Mouse (Mus musculus) limb, embryonic 13.5 days (tissue): ENCODE measurements around the gene Prss16. TPM values are rescaled to one million over a fixed set of nuclear protein-coding genes. Genes with fewer than 3 reads are reported as not detected.
A peak's percentile ranks its signal among the peaks of the same experiment; 100 is the strongest.

Experiments used
- ATAC-seq: fragments of 200-750 bp; cut with Nextera tagmentation; 2 replicates; pipeline ENCODE4 v1.8.0; 2017; ENCODE audit warnings: low read depth, moderate number of reproducible peaks, moderate TSS enrichment; ENCODE audit not compliant: low FRiP score
- H3K27ac ChIP-seq: fragments of 300-500 bp; sonication (generic); 2 replicates; pipeline ENCODE4 v1.5.1; 2015; ENCODE audit warnings: inconsistent platforms, mild to moderate bottlenecking, moderate library complexity
- H3K27me3 ChIP-seq: fragments of 300-500 bp; sonication (generic); 2 replicates; pipeline ENCODE4 v1.6.1; 2015; ENCODE audit warnings: mild to moderate bottlenecking, inconsistent platforms
- H3K36me3 ChIP-seq: fragments of 300-500 bp; sonication (generic); 2 replicates; pipeline ENCODE4 v1.6.1; 2015; ENCODE audit warnings: inconsistent platforms, mild to moderate bottlenecking, moderate library complexity
- H3K4me1 ChIP-seq: fragments of 300-500 bp; sonication (generic); 2 replicates; pipeline ENCODE4 v1.6.1; 2015; ENCODE audit warnings: inconsistent platforms
- H3K4me2 ChIP-seq: fragments of 300-500 bp; sonication (generic); replicated peaks from 2 replicates; pipeline ENCODE4 v1.6.1; 2015; ENCODE audit warnings: inconsistent platforms, mild to moderate bottlenecking, moderate library complexity
- H3K4me3 ChIP-seq: fragments of 300-500 bp; sonication (generic); 2 replicates; pipeline ENCODE4 v1.5.1; 2015; ENCODE audit warnings: moderate library complexity, mild to moderate bottlenecking, inconsistent platforms
- H3K9ac ChIP-seq: fragments of 300-500 bp; sonication (generic); 2 replicates; pipeline ENCODE4 v1.6.1; 2015; ENCODE audit warnings: mild to moderate bottlenecking, inconsistent platforms
- H3K9me3 ChIP-seq: fragments of 300-500 bp; sonication (generic); 2 replicates; pipeline ENCODE4 v1.6.1; 2016; ENCODE audit warnings: inconsistent platforms
- WGBS: fragments of 180-500 bp; shearing (Covaris S2); methylation state at CpG from one replicate; pipeline ENCODE4 v1.1.7; 2015; 5-methylcytosine and 5-hydroxymethylcytosine counted together
- polyA plus RNA-seq: library from polyadenylated mRNA; unstranded; fragments of >200 nt; fragmentation: Nextera tagmentation; extraction: Ambion mirVana; gene quantifications from 2 replicates; pipeline ENCODE4 v1.2.1, GENCODE M21; 2015

Gene Prss16
- polyA plus RNA-seq, 1 experiment from 2014 or later: 0.98 TPM

DNA sequence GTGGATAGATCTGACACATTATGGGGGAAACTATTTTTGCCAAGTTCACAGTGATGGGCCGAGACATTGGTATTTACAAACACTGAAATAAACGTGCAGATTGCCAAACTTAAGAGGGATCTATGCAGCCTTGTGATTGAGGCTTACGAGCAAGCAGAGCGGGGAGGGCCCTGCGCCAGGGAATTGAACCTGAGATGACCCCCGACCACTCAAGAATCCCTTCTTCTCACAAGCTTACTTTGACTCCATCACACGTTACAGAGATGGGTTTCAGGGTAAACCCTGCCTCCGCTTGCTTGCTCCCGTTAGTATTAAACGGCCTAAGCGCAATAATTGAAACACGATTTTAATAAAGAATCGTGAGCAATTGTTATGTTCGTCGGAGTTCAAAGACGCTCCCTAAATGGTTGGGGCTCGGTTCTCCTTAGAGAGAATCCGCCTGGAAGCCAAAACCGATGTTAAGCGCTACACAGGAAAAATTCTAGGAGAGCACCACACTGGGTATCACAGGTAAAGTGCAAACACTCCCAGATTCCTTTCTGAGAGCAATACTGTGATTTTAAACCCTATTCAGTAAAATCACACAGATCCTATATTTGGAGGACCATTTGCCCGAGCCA is 12.2 kb downstream of the Prss16 start:
- 1% methylated on average over 21 of the region's 21 CpGs for WGBS
- Histone ChIP-seq H3K27ac (no peak overlapping the region), H3K4me3 (peak overlapping the region; percentile 24), H3K36me3 (no peaks in the 10 kb centered on the region), H3K9me3 (no peaks in the 10 kb centered on the region), H3K4me2 (peak overlapping the region; percentile 52), H3K4me1 (peaks cover 8% of the 10 kb centered on the region), H3K9ac (no peak overlapping the region), H3K27me3 (peaks cover 89% of the 10 kb centered on the region)
- no peak for ATAC-seq

DNA sequence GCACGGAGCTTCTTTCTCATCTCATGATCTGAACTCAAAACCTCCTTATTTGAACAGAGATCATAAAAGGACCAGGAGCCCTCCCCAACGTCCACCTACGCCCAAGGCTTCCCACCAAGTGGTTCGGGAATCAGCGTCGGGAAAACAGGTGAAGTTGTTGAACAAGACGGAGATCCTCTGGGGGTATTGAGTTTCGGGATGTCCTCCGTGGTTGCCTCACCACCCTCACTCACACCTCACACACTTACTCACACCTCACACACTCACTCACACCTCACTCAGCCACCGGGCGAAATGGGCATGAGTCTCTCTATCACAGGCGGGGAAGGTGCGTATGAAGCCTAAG is 12.7 kb downstream of the Prss16 start:
- ATAC-seq: no peak
- 1% methylated on average over 13 of the region's 13 CpGs for WGBS
- Histone ChIP-seq H3K36me3 (no peaks in the 10 kb centered on the region), H3K9ac (no peak overlapping the region), H3K9me3 (no peaks in the 10 kb centered on the region), H3K4me2 (peak overlapping the region; percentile 52), H3K27me3 (peaks cover 84% of the 10 kb centered on the region), H3K27ac (no peak overlapping the region), H3K4me1 (peaks cover 8% of the 10 kb centered on the region), H3K4me3 (peak overlapping the region; percentile 24)

DNA sequence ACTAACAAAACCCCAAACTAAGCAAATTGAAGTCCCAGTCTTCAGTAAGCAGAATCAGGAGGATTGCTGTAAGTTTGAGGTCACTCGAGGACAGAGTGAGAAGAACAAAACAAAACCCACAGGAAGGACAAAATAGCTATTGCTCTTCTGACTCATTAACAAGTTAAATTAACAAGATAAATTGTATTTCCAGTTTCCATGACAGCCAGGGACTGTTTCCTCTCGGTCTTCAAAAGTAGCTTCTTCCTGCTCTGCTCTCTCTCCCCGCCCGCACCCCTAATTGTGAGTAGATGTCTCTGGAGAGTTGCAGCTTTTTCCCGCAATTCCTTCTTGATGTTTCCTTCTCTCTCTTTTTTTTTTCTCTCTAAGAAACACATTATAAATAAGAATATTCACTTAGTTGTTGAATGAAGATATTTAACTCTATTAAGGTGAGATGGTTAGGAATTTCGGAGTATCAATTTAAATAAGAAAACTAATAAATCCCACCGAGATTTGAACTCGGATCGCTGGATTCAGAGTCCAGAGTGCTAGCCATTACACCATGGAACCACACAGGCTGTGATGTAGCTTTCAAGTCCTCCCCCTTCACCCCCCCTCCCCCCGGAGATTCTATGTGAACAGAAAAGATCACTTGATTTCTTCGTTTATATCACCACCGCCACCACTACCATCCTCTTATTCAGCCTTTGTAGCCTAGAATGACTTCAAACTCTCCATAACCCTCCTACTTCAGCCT is 13.3 kb downstream of the Prss16 start:
- ATAC-seq: no peak
- Histone ChIP-seq H3K4me1 (peaks cover 8% of the 10 kb centered on the region), H3K36me3 (no peaks in the 10 kb centered on the region), H3K9me3 (no peaks in the 10 kb centered on the region), H3K9ac (no peak overlapping the region), H3K27me3 (peaks cover 82% of the 10 kb centered on the region), H3K27ac (no peak overlapping the region), H3K4me2 (peak overlapping the region; percentile 57), H3K4me3 (peak overlapping the region; percentile 35)
- WGBS: 2% methylated on average over 12 of the region's 12 CpGs

DNA sequence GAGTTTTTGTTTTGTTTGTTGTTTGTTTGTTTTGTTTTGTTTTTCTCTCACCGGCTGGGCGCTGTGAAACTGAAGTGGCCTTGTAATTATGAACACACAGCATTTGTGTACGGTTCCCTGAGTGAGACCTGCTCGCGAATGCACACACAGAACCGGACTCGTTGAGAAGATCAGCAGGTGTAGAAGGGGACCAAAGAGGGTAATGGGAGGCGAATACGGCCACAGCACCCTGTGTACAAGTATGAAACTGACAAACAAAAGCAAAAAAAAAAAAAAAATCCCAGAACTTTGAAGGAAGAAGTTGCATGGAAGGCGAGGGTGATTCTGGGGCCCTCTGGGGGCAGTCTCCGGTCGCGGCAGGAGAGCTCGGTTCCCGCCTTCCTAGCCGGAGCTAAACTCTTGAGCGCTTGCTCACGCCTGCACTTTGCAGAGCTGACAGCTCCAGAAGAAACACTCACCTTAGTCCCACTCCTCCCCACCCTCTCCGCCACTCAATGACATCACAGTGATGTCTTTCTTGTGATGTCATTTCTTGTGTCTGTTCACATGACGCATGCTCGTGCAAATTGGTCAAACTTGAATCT is 14.1 kb downstream of the Prss16 start:
- Histone ChIP-seq H3K4me2 (peak overlapping the region; percentile 57), H3K36me3 (no peaks in the 10 kb centered on the region), H3K9me3 (peaks cover 2% of the 10 kb centered on the region; the same call in 1 of the 2 replicates), H3K27ac (no peak overlapping the region), H3K27me3 (peaks cover 74% of the 10 kb centered on the region), H3K9ac (no peak overlapping the region), H3K4me1 (peaks cover 8% of the 10 kb centered on the region), H3K4me3 (peak overlapping the region; percentile 35)
- WGBS: under 1% methylated on average over 20 of the region's 21 CpGs
- no peak; the same call in 1 of the 2 replicates for ATAC-seq

DNA sequence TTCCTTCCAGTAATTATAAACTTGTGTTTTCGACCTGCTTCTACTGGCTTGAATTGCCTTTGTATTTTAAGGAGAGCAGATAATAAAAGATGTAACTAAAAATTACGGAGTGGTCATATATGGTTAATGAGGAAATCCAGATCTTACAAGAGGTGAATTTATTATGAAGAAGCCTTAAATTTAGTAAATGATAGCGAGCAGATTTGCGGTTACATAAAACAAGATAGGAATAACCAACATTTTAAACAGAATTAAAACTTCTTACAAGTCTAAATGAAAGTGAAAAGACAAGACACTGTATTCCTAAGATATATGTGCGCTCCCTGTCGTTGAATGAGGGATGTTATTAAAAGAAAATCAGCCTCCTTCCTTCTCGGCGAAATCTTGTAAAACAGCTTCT is 14.6 kb downstream of the Prss16 start:
- peaks cover 69% of the 10 kb centered on the region for H3K27me3 ChIP-seq
- ATAC-seq: no peak
- H3K36me3 ChIP-seq: no peaks in the 10 kb centered on the region
- peaks cover 2% of the 10 kb centered on the region; the same call in 1 of the 2 replicates for H3K9me3 ChIP-seq
- H3K4me1 ChIP-seq: peaks cover 8% of the 10 kb centered on the region
- peak overlapping the region; percentile 57 for H3K4me2 ChIP-seq
- H3K9ac ChIP-seq: no peak overlapping the region
- WGBS: 3% methylated on average over 8 of the region's 8 CpGs
- peak overlapping the region; percentile 35 for H3K4me3 ChIP-seq
- H3K27ac ChIP-seq: no peak overlapping the region

DNA sequence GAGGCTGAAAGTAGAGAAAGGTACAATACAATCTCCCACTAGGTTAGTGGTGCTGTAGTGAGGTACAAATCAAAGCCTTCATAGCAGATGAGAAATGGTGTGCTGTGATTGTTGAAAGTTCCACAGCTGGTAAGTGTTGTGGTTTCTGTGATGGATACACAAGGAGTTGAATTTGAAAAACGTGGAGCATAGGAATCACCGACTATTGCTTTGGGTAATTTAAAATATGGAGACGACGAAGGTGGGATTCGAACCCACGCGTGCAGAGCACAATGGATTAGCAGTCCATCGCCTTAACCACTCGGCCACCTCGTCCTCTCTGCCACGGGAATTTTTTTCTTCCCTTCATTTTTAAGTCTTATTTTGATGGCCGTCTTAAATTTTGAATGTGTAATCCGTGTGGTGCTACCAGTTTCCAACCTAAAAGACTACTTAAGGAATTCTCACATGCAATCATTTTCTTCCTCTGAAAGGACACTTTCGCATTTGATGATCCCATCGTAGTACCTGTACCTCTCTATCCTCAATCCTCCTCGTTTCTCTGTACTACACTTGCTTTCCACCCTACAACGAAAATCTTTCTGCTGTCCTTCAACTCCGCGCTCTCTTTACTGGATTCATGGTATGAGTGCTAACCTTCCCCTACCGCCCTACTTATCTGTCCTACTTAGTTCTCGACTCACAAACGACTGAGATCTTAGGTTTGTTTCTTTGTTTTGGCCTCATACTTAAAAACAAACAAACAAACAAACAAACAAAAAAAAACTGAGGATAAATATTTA is 15.4 kb downstream of the Prss16 start:
- H3K9ac ChIP-seq: no peak overlapping the region
- WGBS: 1% methylated on average over 22 of the region's 22 CpGs
- H3K4me2 ChIP-seq: peak overlapping the region; percentile 31
- peaks cover 61% of the 10 kb centered on the region for H3K27me3 ChIP-seq
- H3K4me1 ChIP-seq: peaks cover 8% of the 10 kb centered on the region
- peaks cover 2% of the 10 kb centered on the region; the same call in 1 of the 2 replicates for H3K9me3 ChIP-seq
- no peak for ATAC-seq
- H3K36me3 ChIP-seq: no peaks in the 10 kb centered on the region
- no peak overlapping the region for H3K4me3 ChIP-seq
- H3K27ac ChIP-seq: no peak overlapping the region

DNA sequence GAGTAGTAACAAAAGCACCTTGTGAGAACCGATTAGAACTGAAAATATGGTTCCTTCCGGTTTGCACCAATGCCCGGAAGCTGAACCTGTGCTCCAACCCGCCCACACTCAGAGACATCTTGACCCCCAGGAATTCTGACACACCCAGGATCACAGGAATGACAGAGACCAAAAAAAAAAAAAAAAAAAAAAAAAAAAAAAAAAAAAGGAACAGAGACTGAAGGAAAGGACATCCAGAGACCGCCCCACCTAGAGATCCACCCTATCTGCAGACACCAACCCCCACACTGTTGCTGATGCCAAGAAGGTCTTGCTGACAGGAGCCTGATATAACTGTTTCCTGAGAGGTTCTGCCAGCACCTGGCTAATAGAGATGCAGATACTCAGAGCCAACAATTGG is 17.0 kb downstream of the Prss16 start:
- peaks cover 8% of the 10 kb centered on the region for H3K4me1 ChIP-seq

DNA sequence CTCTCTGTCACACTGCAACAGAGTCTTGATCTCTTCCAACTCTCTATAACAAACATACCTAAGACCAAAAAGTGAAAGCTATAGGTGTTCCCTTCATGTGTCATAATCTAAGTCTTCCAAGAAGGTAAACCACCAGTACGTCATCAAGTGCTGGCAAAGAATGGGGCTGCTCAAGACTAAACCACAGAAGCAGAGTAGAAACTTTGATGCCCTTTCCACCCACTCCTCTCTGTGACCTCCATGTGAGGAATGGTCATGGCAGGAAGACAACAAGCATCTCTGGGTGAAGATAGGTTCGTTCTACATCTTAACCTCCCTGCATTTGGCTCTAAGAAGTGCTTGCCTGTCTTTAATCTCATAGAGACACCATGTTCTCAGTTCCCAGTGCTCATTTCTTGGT is 25.1 kb downstream of the Prss16 start:
- no peak overlapping the region for H3K27ac ChIP-seq
- H3K4me3 ChIP-seq: no peak overlapping the region
- H3K9me3 ChIP-seq: no peaks in the 10 kb centered on the region
- no peak for ATAC-seq
- no peak overlapping the region for H3K4me2 ChIP-seq
- H3K9ac ChIP-seq: no peak overlapping the region
- H3K4me1 ChIP-seq: peaks cover 13% of the 10 kb centered on the region; the same call in 1 of the 2 replicates
- peaks cover 61% of the 10 kb centered on the region for H3K27me3 ChIP-seq
- 85% methylated on average over 2 of the region's 2 CpGs for WGBS
- no peaks in the 10 kb centered on the region for H3K36me3 ChIP-seq

More for the DNA sequence above, 17.0 kb downstream of the Prss16 start:
- ATAC-seq: no peak
- H3K9me3 ChIP-seq: peaks cover 2% of the 10 kb centered on the region; the same call in 1 of the 2 replicates
- H3K4me2 ChIP-seq: no peak overlapping the region
- H3K27me3 ChIP-seq: peaks cover 47% of the 10 kb centered on the region
- WGBS: 83% methylated on average over 5 of the region's 5 CpGs
- no peak overlapping the region for H3K4me3 ChIP-seq
- H3K36me3 ChIP-seq: no peaks in the 10 kb centered on the region
- H3K9ac ChIP-seq: no peak overlapping the region
- no peak overlapping the region for H3K27ac ChIP-seq

DNA sequence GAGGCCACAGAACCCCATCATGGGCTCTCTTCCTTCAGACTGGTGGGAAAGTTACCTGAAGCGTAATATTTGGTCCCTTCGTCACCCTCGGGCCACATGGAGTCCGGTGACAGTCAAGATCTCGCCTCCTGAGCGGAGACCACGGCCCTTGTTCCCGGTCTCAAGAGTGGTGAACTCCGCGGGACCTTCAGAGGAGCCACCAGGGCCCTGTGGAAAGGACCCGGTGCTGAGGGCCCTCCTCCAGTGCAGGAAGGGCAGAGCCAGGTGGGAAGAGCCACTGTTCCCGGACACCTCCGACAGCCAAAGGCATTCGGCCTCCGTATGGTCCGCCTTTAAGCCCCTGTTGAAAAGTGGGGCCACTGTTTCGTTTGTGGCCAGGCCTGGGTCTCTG is 27.7 kb downstream of the Prss16 start:
- peak overlapping the region; percentile 94 for H3K4me2 ChIP-seq
- H3K9me3 ChIP-seq: no peaks in the 10 kb centered on the region
- peak overlapping the region; percentile 78 for H3K9ac ChIP-seq
- 3% methylated on average over 17 of the region's 17 CpGs for WGBS
- H3K4me1 ChIP-seq: peaks cover 13% of the 10 kb centered on the region; the same call in 1 of the 2 replicates
- no peak overlapping the region for H3K27ac ChIP-seq
- H3K36me3 ChIP-seq: no peaks in the 10 kb centered on the region
- no peak for ATAC-seq
- peak overlapping the region; percentile 58 for H3K4me3 ChIP-seq
- peaks cover 59% of the 10 kb centered on the region for H3K27me3 ChIP-seq

DNA sequence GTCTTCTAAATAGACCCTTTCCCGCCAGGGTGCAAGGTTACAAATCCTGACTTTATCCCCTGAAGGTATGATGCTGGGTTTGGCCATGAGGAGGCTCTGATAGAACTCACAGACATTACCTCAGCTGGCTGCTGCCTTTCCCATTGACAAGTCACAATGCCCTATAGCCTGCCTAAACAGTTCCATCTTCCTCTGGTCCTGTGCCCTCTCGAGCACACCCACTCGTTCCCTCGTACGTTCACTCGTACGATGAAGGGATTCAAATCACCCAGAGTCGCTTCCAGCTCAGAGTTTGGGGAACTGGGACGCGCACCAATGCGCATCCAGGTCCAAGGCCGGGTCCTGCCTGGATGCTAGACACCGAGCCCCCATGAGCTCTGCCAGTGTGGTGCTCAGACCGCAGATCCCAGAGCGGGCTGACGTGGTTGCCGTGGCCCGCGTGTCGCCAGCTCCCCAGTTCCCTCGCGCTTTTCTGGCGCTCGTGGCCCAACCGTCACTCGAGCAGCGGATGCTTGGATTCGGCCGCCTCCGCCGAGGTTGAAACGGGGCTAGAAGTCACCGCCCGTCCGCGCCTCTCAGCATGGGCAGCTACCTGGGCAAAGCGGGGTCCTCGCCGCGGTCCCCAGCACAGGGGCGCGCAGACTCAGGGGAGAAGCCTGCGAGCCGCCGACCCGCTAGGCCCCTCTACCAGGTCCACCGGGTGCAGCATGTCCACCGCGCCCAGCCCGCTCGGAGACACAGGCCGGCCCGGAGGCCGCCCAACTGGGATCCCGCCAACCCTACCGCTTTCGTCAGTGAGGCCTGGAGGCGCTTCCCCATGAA is 28.4 kb downstream of the Prss16 start, which contains the start of gene Pom121l2:
Pom121l2 (plus strand) TSS at position 214 of the 822 bp plus-strand sequence.
- Histone ChIP-seq H3K27me3 (peaks cover 53% of the 10 kb centered on the region), H3K4me1 (peaks cover 13% of the 10 kb centered on the region; the same call in 1 of the 2 replicates), H3K27ac (0 out of 2 replicates have a peak within 1 kb of the TSS, but pooled peaks have one; percentile 22), H3K36me3 (no peaks in the 10 kb centered on the region), H3K9me3 (no peaks in the 10 kb centered on the region), H3K4me2 (peak within 1 kb of the TSS; percentile 94), H3K4me3 (peak within 1 kb of the TSS; percentile 58), H3K9ac (peak within 1 kb of the TSS; percentile 78)
- under 1% methylated on average over 56 of the region's 58 CpGs for WGBS
- ATAC-seq: peak; percentile 78
